Mouse (Mus musculus) spleen, adult 2 months (tissue): Measurements from ENCODE around the gene Tnfrsf9.

Source experiments
- CTCF ChIP-seq: fragments of 200-500 bp; IDR thresholded peaks from 2 replicates; pipeline ENCODE4 v1.5.1; 2011; ENCODE audit warnings: mild to moderate bottlenecking, inconsistent platforms; ENCODE audit not compliant: insufficient read depth, insufficient read length, insufficient replicate concordance; ENCODE audit errors: extremely low read depth
- POLR2A ChIP-seq: fragments of 200-500 bp; IDR thresholded peaks from 2 replicates; pipeline ENCODE4 v1.6.1; 2011; ENCODE audit warnings: low read depth, low read length, inconsistent platforms

DNA sequence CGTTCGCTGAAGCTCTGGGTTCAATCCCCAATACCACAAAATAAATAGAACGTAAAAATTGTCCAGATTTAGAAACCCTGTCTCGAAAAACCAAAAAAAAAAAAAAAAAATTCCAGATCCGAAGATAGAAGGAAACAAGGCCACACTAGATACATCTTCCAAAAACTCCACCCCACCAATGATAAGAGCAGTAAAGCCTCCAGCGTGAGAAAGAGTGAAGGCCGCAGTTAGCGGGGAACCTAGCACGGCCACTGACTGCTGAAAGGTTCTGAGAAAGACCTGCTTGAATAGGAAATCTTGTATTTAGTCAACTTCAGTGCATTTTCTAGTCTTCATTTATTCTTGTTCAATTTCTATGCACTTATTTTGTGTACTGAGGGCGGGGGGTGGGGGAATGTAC, 39.0 kb upstream of the Tnfrsf9 start:
- TF ChIP-seq CTCF (no peak), POLR2A (no peak)
